Mouse (Mus musculus) bone marrow, adult 2 months (tissue): ENCODE measurements at regions not wholly inside any gene's neighbourhood (a gene's known extent, or its start where the extent isn't known, plus 50 kb on each side); places are given as distances from the start of the nearest gene placed in this dataset.

ENCODE experiments used
- CTCF ChIP-seq: fragments of 200-500 bp; IDR thresholded peaks from 2 replicates; pipeline ENCODE4 v1.5.1; 2011; ENCODE audit warnings: low read length, control low read depth; ENCODE audit not compliant: control insufficient read depth, insufficient read depth
- POLR2A ChIP-seq: fragments of 200-500 bp; IDR thresholded peaks from 2 replicates; pipeline ENCODE4 v1.6.1; 2011; ENCODE audit warnings: low read depth, mild to moderate bottlenecking, control low read depth, low read length, borderline replicate concordance; ENCODE audit not compliant: control insufficient read depth

GRCm38 (mm10) chrX:11046769-11047168 is 252.3 kb upstream of the H2al1a start:
- TF ChIP-seq CTCF = no peak
- TF ChIP-seq POLR2A = no peak
